Comparison of ENCODE assay signal across 9 mouse cellular contexts in genomic region chr16:38858120-38858749, GRCm38 (mm10). TPM values are rescaled to one million over a fixed set of nuclear protein-coding genes. Genes with fewer than 3 reads are reported as not detected.
DNase-seq lines count a peak whose midpoint lies in the region; ATAC-seq lines count a peak whose summit lies in the region.
"Had no signal": no experiment of that assay in that cellular context is flagged by ENCODE, and none has a peak within 500 bp of the region (broad histone marks: within the 10 kb centered on the region; RNA-seq: fewer than 3 reads in every experiment).

No protein-coding gene starts in this region.

- H3K27me3 ChIP-seq in kidney, embryonic 15.5 days = peaks cover 13% of the 10 kb centered on the region

- no peak overlapping the region for H3K27ac ChIP-seq in kidney, embryonic 15.5 days

- H3K9me3 ChIP-seq in kidney, embryonic 15.5 days (replicated peaks) = no peaks in the 10 kb centered on the region

- no peaks in the 10 kb centered on the region for H3K36me3 ChIP-seq in kidney, embryonic 15.5 days

- H3K4me3 ChIP-seq in kidney, embryonic 15.5 days (replicated peaks) = no peak overlapping the region

- peak; percentile 43 for DNase-seq in kidney, adult 9 months
- DNase-seq in ES-CJ7 (ENCODE audit: low read depth, low spot score) (peak; percentile 15), R1 (ENCODE audit: low read depth, low spot score) (peak; percentile 44)
- DNase-seq in heart, postnatal 4 days = peak; percentile 8
- DNase-seq in right cerebral cortex, adult 18-20 months = no peak
- DNase-seq in right cerebral cortex, postnatal 4 days = no peak
- no peak for DNase-seq in left cerebral cortex, adult 9 months (ENCODE audit: low spot score in 2 of 2)

- no peaks in the 10 kb centered on the region for H3K4me1 ChIP-seq in kidney, embryonic 15.5 days

- 35% methylated on average over 8 of the region's 8 CpGs for WGBS in kidney, embryonic 15.5 days

- no peak overlapping the region for H3K4me2 ChIP-seq in kidney, embryonic 15.5 days

- H3K9ac ChIP-seq in kidney, embryonic 15.5 days = no peak overlapping the region

- no peak for ATAC-seq in kidney, embryonic 15.5 days (replicated peaks; ENCODE audit: low FRiP score)

RNA-seq across cellular contexts. Expression of gene 4930435E12Rik, which starts 29.7 kb away (rescaled TPM):
- polyA plus RNA-seq in kidney, embryonic 15.5 days (2015; fragmentation: Nextera tagmentation; extraction: Ambion mirVana) = not detected in 2 replicates
- not detected for total RNA-seq in heart, postnatal 4 days (2021)
- polyA plus RNA-seq: frontal cortex, adult 2 months had no signal

RNA-seq across cellular contexts. Expression of gene Igsf11, which starts 34.2 kb away (rescaled TPM):
- polyA plus RNA-seq in kidney, embryonic 15.5 days (2015; fragmentation: Nextera tagmentation; extraction: Ambion mirVana) = 2.1 and 2.6 TPM in 2 replicates
- total RNA-seq in heart, postnatal 4 days (2021) = under 1 TPM; 0.14 to 0.29 TPM

RNA-seq across cellular contexts. Expression of gene Upk1b, which starts 58.1 kb away (rescaled TPM):
- polyA plus RNA-seq in kidney, embryonic 15.5 days (2015; fragmentation: Nextera tagmentation; extraction: Ambion mirVana) = 4.9 and 10.1 TPM in 2 replicates
- total RNA-seq in heart, postnatal 4 days (2021) = 10 to 100 TPM in 1 of 2 experiments, 1 to 10 TPM in 1; 8.3 to 11.3 TPM

Comparison
In these comparisons a context has a peak if more than half of its experiments do, and no peak if none do; other contexts are left out.
1. DNase-seq: peak in kidney, adult 9 months (single experiment), ES-CJ7 (single experiment), R1 (single experiment) and heart, postnatal 4 days (single experiment); none in right cerebral cortex, adult 18-20 months (single experiment), right cerebral cortex, postnatal 4 days (single experiment) and left cerebral cortex, adult 9 months (0 of 2).